Mouse (Mus musculus) stomach, postnatal 0 days (tissue): ENCODE measurements around the gene Pgd.

Experiments used
- CTCF ChIP-seq: IDR thresholded peaks from 2 replicates; pipeline ENCODE4 v1.5.1; 2016; ENCODE audit warnings: antibody characterized with exemption, low read depth, mild to moderate bottlenecking, moderate library complexity
- EP300 ChIP-seq: optimal IDR thresholded peaks from 2 replicates; pipeline ENCODE3; 2016; ENCODE audit warnings: antibody characterized with exemption

- TF ChIP-seq CTCF (no peak), EP300 (no peak)
These were observed 39.9 kb downstream of the Pgd start, which contains the start of gene Cort for GRCm38 (mm10) chr4:149126663-149127062.
